In genomic region chr7:139530591-139531427, GRCm38 (mm10) we compare ENCODE assay signal across 11 mouse cellular contexts. TPM values are rescaled to one million over a fixed set of nuclear protein-coding genes. Genes with fewer than 3 reads are reported as not detected.
DNase-seq lines count a peak whose midpoint lies in the region; ATAC-seq lines count a peak whose summit lies in the region.
"Had no signal": no experiment of that assay in that cellular context is flagged by ENCODE, and none has a peak within 500 bp of the region (broad histone marks: within the 10 kb centered on the region; RNA-seq: fewer than 3 reads in every experiment).

No protein-coding gene starts in this region.

- H3K27ac ChIP-seq in hindbrain, embryonic 12.5 days, result peak overlapping the region; percentile 63
- H3K27ac ChIP-seq: limb, embryonic 15.5 days; macrophage had no signal

- no peaks in the 10 kb centered on the region for H3K9me3 ChIP-seq in hindbrain, embryonic 12.5 days (replicated peaks)
- H3K9me3 ChIP-seq: limb, embryonic 15.5 days had no signal

- no peak overlapping the region for H3K4me3 ChIP-seq in hindbrain, embryonic 12.5 days
- H3K4me3 ChIP-seq: limb, embryonic 15.5 days had no signal

- peaks cover 95% of the 10 kb centered on the region for H3K27me3 ChIP-seq in hindbrain, embryonic 12.5 days
- H3K27me3 ChIP-seq: limb, embryonic 15.5 days had no signal

- peak; percentile 84 for DNase-seq in adrenal gland, adult 8-10 months
- DNase-seq in embryo, embryonic 11.5 days (ENCODE audit: low read depth, low spot score), result peak; percentile 35
- DNase-seq in neural tube, embryonic 10.5 days (ENCODE audit: extremely low spot score, low spot score), result peak; percentile 53
- no peak for DNase-seq in testis, postnatal 14 days (ENCODE audit: low spot score)
- no peak for DNase-seq in heart, postnatal 36 days
- DNase-seq: cerebellum, adult 11-12 months; heart, adult 18-20 months had no signal

- no peak overlapping the region for H3K9ac ChIP-seq in hindbrain, embryonic 12.5 days
- H3K9ac ChIP-seq: limb, embryonic 15.5 days had no signal

- intact Hi-C loops in heart, postnatal 36 days (cut with DNase I), result no loop called here

- no peak overlapping the region for H3K4me2 ChIP-seq in hindbrain, embryonic 12.5 days (replicated peaks)
- H3K4me2 ChIP-seq: limb, embryonic 15.5 days had no signal

- WGBS in hindbrain, embryonic 12.5 days, result 35% methylated on average over 16 of the region's 16 CpGs

- peaks cover 34% of the 10 kb centered on the region for H3K4me1 ChIP-seq in hindbrain, embryonic 12.5 days
- H3K4me1 ChIP-seq: limb, embryonic 15.5 days had no signal

- H3K36me3 ChIP-seq in hindbrain, embryonic 12.5 days, result peaks cover 8% of the 10 kb centered on the region; the same call in 1 of the 2 replicates

- ATAC-seq in hindbrain, embryonic 12.5 days (ENCODE audit: low FRiP score), result peak; percentile 83
- no peak for ATAC-seq in megakaryocyte, adult 5-6 weeks (ENCODE audit: poor library complexity, severe bottlenecking)

RNA-seq across cellular contexts. Expression of gene Nkx6-2, which starts 51.8 kb away (rescaled TPM):
- under 1 TPM in 3 of 4 experiments, not detected in 1; 0.21 to 0.26 (median 0.24) TPM for total RNA-seq in adrenal gland, adult 8-10 months (2022)
- 17.9 and 19.1 TPM in 2 replicates for polyA plus RNA-seq in hindbrain, embryonic 12.5 days (2016; fragmentation: Nextera tagmentation; extraction: Ambion mirVana)
- total RNA-seq in heart, postnatal 36 days (2021), result not detected
- total RNA-seq in megakaryocyte, adult 5-6 weeks (2015), result not detected in 2 replicates
- not detected in 2 replicates for total RNA-seq in megakaryocyte, adult 5-6 weeks (2017)
- polyA plus RNA-seq: macrophage had no signal

Comparison
In these comparisons a context has a peak if more than half of its experiments do, and no peak if none do; other contexts are left out.
1. DNase-seq: peak in adrenal gland, adult 8-10 months (single experiment), embryo, embryonic 11.5 days (single experiment) and neural tube, embryonic 10.5 days (single experiment); none in testis, postnatal 14 days (single experiment) and heart, postnatal 36 days (0 of 2).